Mouse (Mus musculus) ovary, postnatal 14 days (tissue): ENCODE data around the gene Mrpl32.

Experiments
- DNase-seq: peaks from one replicate; pipeline ENCODE4 v3.0.0; 2022; ENCODE audit warnings: low spot score

Gene Mrpl32

GRCm38 (mm10) chr13:14612926-14613529 is at the start of gene Mrpl32, which contains the start of gene Psma2:
Mrpl32 (minus strand) TSS chr13:14613165.
Psma2 (plus strand) TSS chr13:14613240.
- peak; percentile 93 for DNase-seq

- DNase-seq = no peak
These were observed 36.3 kb upstream of the Mrpl32 start for GRCm38 (mm10) chr13:14649301-14649700.

- no peak for DNase-seq
These were observed 27.0 kb upstream of the Mrpl32 start for GRCm38 (mm10) chr13:14639998-14640397.

- DNase-seq = peak; percentile 94
These were observed 17.0 kb upstream of the Mrpl32 start, which contains the start of gene AW209491 for GRCm38 (mm10) chr13:14629726-14630641. AW209491 (plus strand) TSS chr13:14630154.

- peak; percentile 57 for DNase-seq
These were observed 5.8 kb upstream of the Mrpl32 start for GRCm38 (mm10) chr13:14618724-14619123.

GRCm38 (mm10) chr13:14613553-14613952 is 588 bp upstream of the Mrpl32 start:
- DNase-seq = no peak

GRCm38 (mm10) chr13:14612463-14612862 is 502 bp downstream of the Mrpl32 start:
- no peak for DNase-seq

GRCm38 (mm10) chr13:14607616-14608015 is 5.3 kb downstream of the Mrpl32 start:
- no peak for DNase-seq

- no peak for DNase-seq
These were observed 10.2 kb downstream of the Mrpl32 start for GRCm38 (mm10) chr13:14602744-14603143.

GRCm38 (mm10) chr13:14580392-14580791 is 32.6 kb downstream of the Mrpl32 start:
- DNase-seq = no peak

- no peak for DNase-seq
These were observed 38.8 kb downstream of the Mrpl32 start for GRCm38 (mm10) chr13:14574128-14574527.

GRCm38 (mm10) chr13:14561336-14561735 is 51.6 kb downstream of the Mrpl32 start:
- DNase-seq = no peak
